Mouse (Mus musculus): ENCODE data around the gene Aebp2. TPM values are rescaled to one million over a fixed set of nuclear protein-coding genes. Genes with fewer than 3 reads are reported as not detected.

Gene Aebp2
- polyA plus RNA-seq, 1 experiment from 2014 or later = 19.6 TPM

Other genes starting within 250 kb of the Aebp2 start
- gene Plekha5, start 198.6 kb upstream of the Aebp2 start, polyA plus RNA-seq (2014; fragmentation: Nextera tagmentation; extraction: Ambion mirVana) = 67.3 and 73.0 TPM in 2 replicates
- gene Gm11077, start 106.6 kb downstream of the Aebp2 start, polyA plus RNA-seq (2014; fragmentation: Nextera tagmentation; extraction: Ambion mirVana) = not detected in 2 replicates

All from stomach, embryonic 14.5 days (tissue).